Mouse (Mus musculus) bone marrow macrophage, adult 2 months (primary cell): Measurements from ENCODE around the gene Drc3.

Experiments used
- CTCF ChIP-seq: IDR thresholded peaks from 2 replicates; pipeline ENCODE4 v1.5.1; 2012; ENCODE audit warnings: low read depth, mild to moderate bottlenecking, low read length, moderate library complexity
- POLR2A ChIP-seq: IDR thresholded peaks from 2 replicates; pipeline ENCODE4 v1.6.1; 2012; ENCODE audit warnings: mild to moderate bottlenecking, low read depth, low read length, borderline replicate concordance

GRCm38 (mm10) chr11:60335771-60336170 is 17.4 kb upstream of the Drc3 start:
- TF ChIP-seq POLR2A (no peak), CTCF (no peak)
